Mouse (Mus musculus) bone marrow macrophage, adult 2 months (primary cell): Measurements from ENCODE around the gene Csrnp2. TPM values are rescaled to one million over a fixed set of nuclear protein-coding genes. Genes with fewer than 3 reads are reported as not detected.
"Not testable (repeated sequence)": the region's sequence is repeated elsewhere in the genome, so short reads cannot be mapped to it uniquely, and the experiment has no call there.

Source experiments
- H3K27ac ChIP-seq: 2 replicates; pipeline ENCODE4 v1.5.1; 2012; ENCODE audit warnings: low read depth, low read length; ENCODE audit not compliant: insufficient read depth
- H3K4me1 ChIP-seq: 2 replicates; pipeline ENCODE4 v1.6.1; 2012; ENCODE audit warnings: low read length; ENCODE audit not compliant: control insufficient read depth, insufficient read depth
- H3K4me3 ChIP-seq: 2 replicates; pipeline ENCODE4 v1.5.1; 2012; ENCODE audit warnings: mild to moderate bottlenecking, low read length, moderate library complexity; ENCODE audit not compliant: insufficient read depth
- CTCF ChIP-seq: IDR thresholded peaks from 2 replicates; pipeline ENCODE4 v1.5.1; 2012; ENCODE audit warnings: low read depth, mild to moderate bottlenecking, low read length, moderate library complexity
- POLR2A ChIP-seq: IDR thresholded peaks from 2 replicates; pipeline ENCODE4 v1.6.1; 2012; ENCODE audit warnings: mild to moderate bottlenecking, low read depth, low read length, borderline replicate concordance
- polyA plus RNA-seq: library from polyadenylated mRNA; stranded (reverse); fragments of >200 nt; gene quantifications from 2 replicates; pipeline ENCODE4 v1.2.4, GENCODE M21; 2012; ENCODE audit not compliant: missing spikeins, insufficient read depth, insufficient read length

Gene Csrnp2
- 2.2 and 2.8 TPM in 2 replicates for polyA plus RNA-seq

DNA sequence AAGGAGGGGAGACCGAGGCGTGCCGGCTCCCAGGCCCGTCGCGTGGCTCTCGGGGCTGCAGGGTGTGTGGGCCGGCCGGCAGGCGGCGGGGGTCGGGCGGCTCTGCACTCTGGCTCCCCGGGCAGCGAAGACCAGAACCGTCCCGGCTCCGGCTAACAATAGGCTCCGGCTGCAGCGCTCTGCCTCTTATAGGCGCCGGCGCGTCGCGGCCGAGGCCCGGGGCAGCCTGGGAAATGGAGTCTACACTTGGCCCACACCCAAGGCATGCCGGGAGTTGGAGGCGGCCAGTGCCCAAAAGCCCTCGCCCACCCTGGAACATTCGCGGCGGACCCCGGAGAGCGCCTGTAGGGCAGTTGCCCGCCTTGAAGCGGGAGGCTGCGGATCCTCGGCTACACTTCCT, at the start of gene Csrnp2:
Gene Csrnp2 (minus strand): TSS at position 387 of the 400 bp plus-strand sequence.
- TF ChIP-seq POLR2A, result peak; percentile 94; the same call in 1 of the 2 replicates
- no peak for TF ChIP-seq CTCF
- H3K27ac ChIP-seq, result no peak within 1 kb of the TSS
- peak within 1 kb of the TSS; percentile 95 for H3K4me3 ChIP-seq
- H3K4me1 ChIP-seq, result peaks cover 4% of the 10 kb centered on the region

DNA sequence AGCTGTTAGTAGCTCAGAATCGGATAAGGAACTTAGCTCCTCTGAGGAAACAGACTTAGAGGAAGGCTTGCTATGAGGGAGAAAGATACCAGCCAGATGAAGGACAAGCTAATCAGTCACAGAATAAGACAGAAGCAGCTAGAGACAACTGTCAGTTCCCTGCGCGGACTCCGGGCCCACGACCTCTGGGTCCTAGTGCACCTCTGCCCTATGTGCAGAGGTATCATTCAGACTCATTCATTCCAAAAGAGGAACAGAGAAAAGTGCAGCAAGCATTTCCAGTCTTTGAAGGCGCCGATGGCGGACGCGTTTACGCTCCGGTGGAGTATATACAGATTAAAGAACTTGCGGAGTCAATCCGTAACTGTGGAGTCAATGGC, 48.4 kb upstream of the Csrnp2 start:
- H3K27ac ChIP-seq, H3K4me1 ChIP-seq, H3K4me3 ChIP-seq: not testable (repeated sequence)

DNA sequence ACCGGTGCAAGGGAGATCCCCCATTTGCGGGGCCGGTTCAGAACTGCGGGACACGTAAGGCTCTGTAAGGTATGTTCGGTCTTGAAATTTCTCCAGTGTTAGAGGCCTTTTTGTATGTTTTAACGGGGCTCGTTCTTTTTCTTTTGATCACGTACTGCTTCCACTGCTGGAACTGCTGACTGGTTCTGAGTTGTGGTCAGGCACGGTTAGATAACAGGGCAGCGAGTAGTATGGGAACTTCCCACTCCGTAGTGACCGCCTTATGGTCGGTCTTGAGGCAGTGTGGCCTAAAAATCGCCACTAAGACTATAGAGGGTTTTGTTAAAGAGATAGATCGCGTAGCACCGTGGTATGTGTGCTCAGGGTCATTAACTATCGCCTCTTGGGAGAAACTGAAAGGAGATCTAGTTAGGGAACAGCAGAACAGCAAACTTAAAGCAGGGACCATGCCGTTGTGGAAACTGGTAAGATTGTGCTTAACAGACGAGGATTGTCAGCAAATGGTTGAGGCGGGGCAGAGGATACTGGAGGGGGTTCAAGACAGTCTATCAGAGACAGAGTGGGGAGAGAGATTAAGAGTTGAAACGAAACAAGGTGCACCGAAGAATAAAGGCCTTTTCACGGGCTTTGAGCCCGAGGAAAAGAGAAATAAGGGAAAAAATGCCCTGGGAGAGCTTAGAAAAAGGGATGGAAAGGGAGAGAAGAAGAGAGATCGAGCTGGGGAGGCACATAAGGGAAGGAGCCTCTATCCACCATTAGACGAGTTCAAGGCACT, 47.8 kb upstream of the Csrnp2 start:
- not testable (repeated sequence) for H3K4me1 ChIP-seq, H3K27ac ChIP-seq, H3K4me3 ChIP-seq

DNA sequence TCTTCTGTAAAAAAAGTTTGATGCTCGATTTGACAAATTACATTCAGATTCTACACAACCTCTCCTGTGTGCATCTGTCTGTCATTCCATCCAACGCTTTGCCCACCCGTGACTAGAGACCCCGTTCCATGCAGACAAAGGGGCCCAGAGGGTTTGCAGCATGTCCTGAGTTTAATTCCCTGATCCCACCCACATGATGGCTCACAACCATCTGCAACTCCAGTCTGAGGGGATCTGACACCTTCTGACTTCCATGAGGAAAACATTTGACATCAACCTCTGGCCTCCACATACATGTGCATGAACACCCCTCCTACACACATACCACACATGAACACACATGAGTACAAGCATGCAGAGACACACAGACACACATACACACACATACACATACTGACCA, 46.1 kb upstream of the Csrnp2 start:
- H3K27ac ChIP-seq, result no peak overlapping the region
- H3K4me3 ChIP-seq, result no peak overlapping the region
- TF ChIP-seq CTCF, result no peak
- no peak for TF ChIP-seq POLR2A
- 0 out of 2 replicates have a peak, but pooled peaks cover 2% of the 10 kb centered on the region for H3K4me1 ChIP-seq

DNA sequence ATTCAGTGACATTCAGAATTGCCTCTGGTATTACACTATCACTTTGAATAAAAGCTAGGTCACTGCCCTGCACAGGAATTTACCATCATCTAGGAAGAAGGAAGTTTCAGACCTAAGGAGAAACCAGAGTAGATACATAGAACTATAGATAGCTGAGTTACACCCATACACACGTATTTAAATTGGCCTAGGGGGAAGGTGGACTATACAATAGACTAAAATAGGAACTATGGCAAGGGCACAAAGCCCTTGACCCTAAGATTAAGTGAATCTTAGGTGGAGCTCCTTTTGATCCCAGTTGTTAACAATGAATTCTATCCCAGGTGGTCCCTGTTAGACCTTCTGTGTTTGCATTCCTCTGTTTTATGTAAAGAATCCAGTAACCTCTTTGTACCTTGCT, 45.7 kb upstream of the Csrnp2 start:
- H3K4me1 ChIP-seq, H3K27ac ChIP-seq, H3K4me3 ChIP-seq: not testable (repeated sequence)

DNA sequence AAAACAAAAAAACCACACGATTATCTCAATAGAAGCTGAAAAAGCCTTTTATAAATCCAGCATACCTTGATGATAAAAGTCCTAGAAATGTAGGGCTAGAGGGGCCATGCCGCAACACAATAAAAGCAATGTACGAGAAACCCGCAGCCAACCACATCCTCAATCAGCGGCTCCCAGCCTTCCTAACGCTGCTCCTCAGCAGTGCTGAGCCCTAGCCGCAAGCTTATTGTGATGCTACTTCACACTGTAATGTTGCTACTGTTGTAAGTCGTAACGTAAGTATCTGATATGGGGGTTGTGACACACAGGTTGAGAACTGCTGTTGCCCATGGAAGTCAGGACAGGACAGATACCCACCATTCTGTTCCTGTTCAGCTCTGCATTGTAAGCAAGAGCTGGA, 44.1 kb upstream of the Csrnp2 start:
- H3K4me1 ChIP-seq, result 0 out of 2 replicates have a peak, but pooled peaks cover 2% of the 10 kb centered on the region
- TF ChIP-seq POLR2A (no peak), CTCF (no peak)
- H3K4me3 ChIP-seq, result no peak overlapping the region
- H3K27ac ChIP-seq, result no peak overlapping the region

DNA sequence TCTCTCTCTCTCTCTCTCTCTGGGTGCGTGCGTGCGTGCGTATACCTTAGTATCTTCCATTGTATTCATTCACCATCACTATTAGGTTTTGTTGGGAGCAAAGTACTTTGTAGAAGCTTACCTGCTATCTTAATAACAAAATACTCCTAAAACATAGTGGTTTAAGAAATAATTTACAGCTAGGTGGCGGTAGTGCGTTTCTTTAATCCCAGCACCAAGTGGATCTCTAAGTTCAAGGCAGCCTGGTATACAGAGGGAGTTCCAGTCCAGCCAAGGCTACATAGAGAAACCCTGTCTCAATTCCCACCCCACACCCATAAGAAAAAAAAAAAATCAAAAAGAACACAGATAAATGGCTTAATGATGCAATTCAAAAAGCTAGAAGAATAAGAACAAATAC, 42.6 kb upstream of the Csrnp2 start:
- Histone ChIP-seq H3K4me3 (no peak overlapping the region), H3K27ac (no peak overlapping the region), H3K4me1 (0 out of 2 replicates have a peak, but pooled peaks cover 2% of the 10 kb centered on the region)
- TF ChIP-seq POLR2A, result no peak
- TF ChIP-seq CTCF, result no peak

DNA sequence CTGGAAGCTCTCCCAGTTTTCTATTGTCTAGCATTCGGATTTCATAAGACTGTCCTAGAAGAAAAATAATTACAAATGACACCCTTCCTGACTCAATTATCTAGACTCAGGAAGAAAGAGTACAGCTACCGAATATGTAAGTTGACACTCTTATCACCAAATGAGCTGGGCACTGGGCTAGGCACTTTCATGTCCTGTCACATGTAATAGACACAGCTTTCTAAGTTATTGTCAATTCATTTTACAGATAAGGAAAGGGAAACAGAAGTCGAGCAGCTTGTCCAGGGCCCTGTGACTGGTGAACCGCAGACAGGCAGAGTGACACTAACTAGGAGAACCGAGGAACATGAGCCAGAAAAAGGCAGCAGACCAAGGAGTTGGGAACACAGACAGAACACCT, 32.6 kb upstream of the Csrnp2 start:
- Histone ChIP-seq H3K27ac (no peak overlapping the region), H3K4me1 (0 out of 2 replicates have a peak, but pooled peaks cover 2% of the 10 kb centered on the region), H3K4me3 (no peak overlapping the region)
- TF ChIP-seq POLR2A (no peak), CTCF (no peak)

DNA sequence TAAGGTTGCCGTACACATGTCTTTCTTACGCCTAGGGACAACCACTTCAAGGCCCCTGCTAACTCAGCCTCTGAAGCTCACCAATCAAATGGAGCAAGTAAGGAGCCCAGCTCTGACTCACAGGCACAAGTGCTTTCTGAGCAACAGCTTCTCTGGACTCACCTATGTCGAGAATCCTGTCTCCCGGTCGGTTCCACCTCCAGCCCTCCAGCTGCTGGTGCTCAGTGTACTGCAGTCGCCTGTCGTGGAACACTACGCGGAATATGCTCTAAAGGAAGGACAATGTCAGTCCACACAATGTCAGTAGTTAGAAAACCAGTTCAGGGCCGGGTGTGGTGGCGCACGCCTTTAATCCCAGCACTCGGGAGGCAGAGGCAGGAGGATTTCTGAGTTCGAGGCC, 30.1 kb upstream of the Csrnp2 start:
- Histone ChIP-seq H3K27ac (no peak overlapping the region), H3K4me1 (0 out of 2 replicates have a peak, but pooled peaks cover 2% of the 10 kb centered on the region), H3K4me3 (no peak overlapping the region)
- TF ChIP-seq POLR2A, result no peak
- no peak for TF ChIP-seq CTCF

DNA sequence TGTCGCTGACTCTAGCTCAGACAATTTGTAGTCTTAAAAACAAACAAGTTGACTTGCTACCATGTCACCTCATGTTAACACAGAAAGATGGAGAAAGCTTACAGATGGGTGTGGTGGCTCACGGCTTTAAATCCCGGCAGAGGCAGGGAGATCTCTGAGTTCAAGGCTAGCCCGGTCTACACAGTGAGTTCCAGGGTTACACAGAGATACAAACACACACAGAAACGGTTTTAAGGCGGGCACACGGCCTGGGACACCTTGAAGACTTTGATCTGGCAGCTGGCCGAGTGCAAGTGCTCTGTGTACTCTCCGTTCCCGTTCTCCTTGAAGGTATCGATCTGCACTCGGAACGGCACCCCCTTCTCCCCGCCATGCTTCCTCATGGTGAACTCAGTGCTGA, 25.0 kb upstream of the Csrnp2 start:
- Histone ChIP-seq H3K4me1 (no peaks in the 10 kb centered on the region), H3K27ac (no peak overlapping the region), H3K4me3 (no peak overlapping the region)
- no peak for TF ChIP-seq POLR2A
- no peak for TF ChIP-seq CTCF

DNA sequence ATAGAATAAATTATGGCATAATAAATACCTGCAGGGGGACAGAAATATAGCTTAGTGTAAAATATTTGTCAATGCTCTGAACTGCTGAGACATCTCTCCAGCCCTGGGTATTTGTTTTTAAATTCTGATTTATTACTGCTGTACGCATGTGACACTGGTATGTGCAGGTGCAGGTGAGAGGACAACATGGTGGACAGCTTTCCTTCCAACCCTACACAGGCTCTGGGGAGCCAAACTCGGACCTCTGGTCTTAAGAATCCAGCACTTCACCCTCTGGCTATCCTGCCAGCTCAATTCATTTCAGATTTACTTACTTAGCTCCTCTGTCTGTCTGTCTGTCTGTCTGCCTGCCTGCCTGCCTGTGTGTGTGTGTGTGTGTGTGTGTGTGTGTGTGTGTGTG, 19.8 kb upstream of the Csrnp2 start:
- H3K4me1 ChIP-seq, result no peaks in the 10 kb centered on the region
- no peak for TF ChIP-seq POLR2A
- no peak for TF ChIP-seq CTCF
- no peak overlapping the region for H3K27ac ChIP-seq
- no peak overlapping the region for H3K4me3 ChIP-seq
